ENCODE assay signal across 25 mouse cellular contexts in genomic region chr15:83494572-83494920, GRCm38 (mm10). TPM values are rescaled to one million over a fixed set of nuclear protein-coding genes. Genes with fewer than 3 reads are reported as not detected.
DNase-seq lines count a peak whose midpoint lies in the region; ATAC-seq and TF ChIP-seq lines count a peak whose summit lies in the region.
"Had no signal": no experiment of that assay in that cellular context is flagged by ENCODE, and none has a peak within 500 bp of the region (broad histone marks: within the 10 kb centered on the region; RNA-seq: fewer than 3 reads in every experiment).

No protein-coding gene starts in this region.

- no peaks in the 10 kb centered on the region for H3K79me3 ChIP-seq in C2C12 (ENCODE audit: low read depth)

- peaks cover 10% of the 10 kb centered on the region; the same call in 1 of the 2 replicates for H3K4me1 ChIP-seq in liver, embryonic 11.5 days (replicated peaks; ENCODE audit: control insufficient read depth, insufficient read depth, low read length)
- 0 out of 2 replicates have a peak, but pooled peaks cover 5% of the 10 kb centered on the region for H3K4me1 ChIP-seq in liver, postnatal 0 days (ENCODE audit: insufficient read depth)
- peaks cover 19 to 40% of the 10 kb centered on the region in 2 experiments for H3K4me1 ChIP-seq in MEL (ENCODE audit: control insufficient read depth in 1 of 2, insufficient read depth in 2 of 2, low read length in 2 of 2)
- H3K4me1 ChIP-seq: embryonic facial prominence, embryonic 13.5 days; embryonic facial prominence, embryonic 15.5 days; forebrain, embryonic 10.5 days; forebrain, embryonic 12.5 days; forebrain, embryonic 15.5 days had no signal

- no peak for TF ChIP-seq EP300 in liver, postnatal 0 days (IDR thresholded peaks at IDR 0.05; ENCODE audit: low read depth)
- TF ChIP-seq EP300 in MEL (IDR thresholded peaks at IDR 0.05; ENCODE audit: low read depth in 1 of 2, low read length in 2 of 2): no peak

- no peak for TF ChIP-seq POLR2A in MEL (IDR thresholded peaks at IDR 0.05; ENCODE audit: control insufficient read depth in 1 of 2, insufficient read depth in 1 of 2, low read depth in 1 of 2, low read length in 2 of 2, poor library complexity in 1 of 2)

- 74% methylated on average over 6 of the region's 6 CpGs for WGBS in liver, embryonic 11.5 days
- WGBS in liver, postnatal 0 days (ENCODE audit: insufficient replicate concordance): 83% methylated on average over 6 of the region's 6 CpGs

- no peaks in the 10 kb centered on the region for H3K27me3 ChIP-seq in liver, embryonic 11.5 days (replicated peaks; ENCODE audit: control insufficient read depth, insufficient read depth, low read length)
- H3K27me3 ChIP-seq in liver, postnatal 0 days (ENCODE audit: insufficient read depth, low read length): no peaks in the 10 kb centered on the region
- H3K27me3 ChIP-seq in C2C12 (ENCODE audit: control insufficient read depth, insufficient read depth, insufficient read length): no peaks in the 10 kb centered on the region
- no peaks in the 10 kb centered on the region for H3K27me3 ChIP-seq in MEL (ENCODE audit: control insufficient read depth in 1 of 2, insufficient read depth in 2 of 2, low read length in 2 of 2)
- H3K27me3 ChIP-seq: CH12.LX; embryonic facial prominence, embryonic 13.5 days; embryonic facial prominence, embryonic 15.5 days; forebrain, embryonic 12.5 days; forebrain, embryonic 15.5 days had no signal

- H3ac ChIP-seq in C2C12 (ENCODE audit: control insufficient read depth, insufficient read length, low read depth): no peak overlapping the region

- intact Hi-C loops in left cerebral cortex, postnatal 10 days (cut with DNase I): no loop called here

- no peak for ATAC-seq in liver, embryonic 11.5 days (replicated peaks; ENCODE audit: low FRiP score)
- ATAC-seq in liver, postnatal 0 days: no peak
- ATAC-seq: CD4-positive, CD25-positive, alpha-beta regulatory T cell, adult 4 months; forebrain, embryonic 15.5 days; forebrain, postnatal 0 days had no signal

- TF ChIP-seq CTCF in liver, postnatal 0 days (IDR thresholded peaks at IDR 0.05; ENCODE audit: low read depth): no peak
- no peak for TF ChIP-seq CTCF in C2C12 (IDR thresholded peaks at IDR 0.05; ENCODE audit: control insufficient read depth, insufficient read depth, insufficient read length)
- no peak for TF ChIP-seq CTCF in MEL (IDR thresholded peaks at IDR 0.05 in 2 of 3, conservative IDR thresholded peaks at IDR 0.05 in 1 of 3; ENCODE audit: control insufficient read depth in 1 of 3, insufficient read depth in 1 of 3, low read depth in 2 of 3, low read length in 3 of 3, poor library complexity in 1 of 3, severe bottlenecking in 1 of 3)

- TF ChIP-seq RAD21 in MEL (IDR thresholded peaks at IDR 0.05; ENCODE audit: low read depth, low read length): no peak

- no peaks in the 10 kb centered on the region; the same call in 1 of the 2 replicates for H3K36me3 ChIP-seq in liver, embryonic 11.5 days (ENCODE audit: control insufficient read depth, insufficient read depth, low read length)
- H3K36me3 ChIP-seq in liver, postnatal 0 days (replicated peaks; ENCODE audit: insufficient read depth, low read length): no peaks in the 10 kb centered on the region
- H3K36me3 ChIP-seq in C2C12 (ENCODE audit: control insufficient read depth, insufficient read depth) (peaks cover 73% of the 10 kb centered on the region), MEL (ENCODE audit: control insufficient read depth in 1 of 2, insufficient read depth in 2 of 2, low read length in 2 of 2) (peaks cover 0 to 25% of the 10 kb centered on the region in 2 experiments; a peak in 2 of 4 replicates)

- no peak overlapping the region for H3K4me3 ChIP-seq in liver, embryonic 11.5 days (ENCODE audit: low read depth, low read length)
- no peak overlapping the region for H3K4me3 ChIP-seq in liver, postnatal 0 days (ENCODE audit: low read depth, low read length)
- no peak overlapping the region for H3K4me3 ChIP-seq in C2C12 (ENCODE audit: insufficient read depth, poor library complexity, severe bottlenecking)
- no peak overlapping the region for H3K4me3 ChIP-seq in MEL (ENCODE audit: control insufficient read depth in 1 of 2, insufficient read depth in 1 of 2, low read depth in 2 of 2, low read length in 2 of 2)
- H3K4me3 ChIP-seq: embryonic facial prominence, embryonic 13.5 days; embryonic facial prominence, embryonic 15.5 days; erythroblast, embryonic 14.5 days; forebrain, embryonic 10.5 days; forebrain, embryonic 12.5 days; forebrain, embryonic 15.5 days had no signal

- no peak overlapping the region for H3K4me2 ChIP-seq in liver, embryonic 11.5 days
- no peak overlapping the region for H3K4me2 ChIP-seq in liver, postnatal 0 days (ENCODE audit: low read depth, low read length)
- H3K4me2 ChIP-seq: embryonic facial prominence, embryonic 13.5 days; embryonic facial prominence, embryonic 15.5 days; forebrain, embryonic 12.5 days; forebrain, embryonic 15.5 days had no signal

- DNase-seq in liver, embryonic 11.5 days (ENCODE audit: low spot score): no peak
- DNase-seq in liver, postnatal 0 days: no peak
- no peak for DNase-seq in MEL (ENCODE audit: low read depth, low spot score)
- DNase-seq in left cerebral cortex, postnatal 10 days (ENCODE audit: extremely low spot score in 1 of 2, low spot score in 2 of 2): no peak
- no peak for DNase-seq in ovary, adult 18-20 months (ENCODE audit: low spot score)
- DNase-seq: adrenal gland, postnatal 10 days; cerebellum, adult 11 months; cerebellum, adult 18-20 months; cerebellum, adult 8-10 months; cerebellum, adult 9-11 months; cerebellum, postnatal 14 days; cerebellum, postnatal 36 days; embryo, embryonic 11 days; forebrain, postnatal 0 days had no signal

- H3K79me2 ChIP-seq in C2C12 (ENCODE audit: control insufficient read depth, insufficient read depth) (no peaks in the 10 kb centered on the region), MEL (ENCODE audit: control insufficient read depth, insufficient read depth, low read length, poor library complexity) (no peaks in the 10 kb centered on the region)

- 0 out of 2 replicates have a peak overlapping the region, but pooled peaks have one; percentile 5 for H3K27ac ChIP-seq in liver, embryonic 11.5 days (ENCODE audit: low read depth, low read length)
- no peak overlapping the region for H3K27ac ChIP-seq in liver, postnatal 0 days (ENCODE audit: low read depth)
- peak overlapping the region; percentile 45 for H3K27ac ChIP-seq in MEL (ENCODE audit: control insufficient read depth, low read depth, low read length)
- H3K27ac ChIP-seq: embryonic facial prominence, embryonic 13.5 days; embryonic facial prominence, embryonic 15.5 days; forebrain, embryonic 10.5 days; forebrain, embryonic 12.5 days; forebrain, embryonic 15.5 days had no signal

- H3K9me3 ChIP-seq in liver, embryonic 11.5 days (ENCODE audit: control insufficient read depth, low read length): no peaks in the 10 kb centered on the region
- no peaks in the 10 kb centered on the region for H3K9me3 ChIP-seq in liver, postnatal 0 days (ENCODE audit: low read length)
- no peaks in the 10 kb centered on the region for H3K9me3 ChIP-seq in MEL (replicated peaks; ENCODE audit: insufficient read depth, low read length)
- H3K9me3 ChIP-seq: embryonic facial prominence, embryonic 13.5 days; embryonic facial prominence, embryonic 15.5 days; forebrain, embryonic 10.5 days; forebrain, embryonic 12.5 days; forebrain, embryonic 15.5 days; G1E had no signal

- H3K9ac ChIP-seq in liver, embryonic 11.5 days (ENCODE audit: low read depth, low read length): no peak overlapping the region
- no peak overlapping the region for H3K9ac ChIP-seq in liver, postnatal 0 days (replicated peaks)
- peak overlapping the region; percentile 2; the same call in 1 of the 2 replicates for H3K9ac ChIP-seq in MEL (ENCODE audit: control insufficient read depth, low read depth, low read length, poor library complexity, severe bottlenecking)
- H3K9ac ChIP-seq: embryonic facial prominence, embryonic 13.5 days; embryonic facial prominence, embryonic 15.5 days; forebrain, embryonic 12.5 days; forebrain, embryonic 15.5 days; forebrain, postnatal 0 days had no signal

TF ChIP-seq in C2C12, 6 proteins besides CTCF, POLR2A, EP300 and RAD21 (continues in another document):
- TF ChIP-seq USF1 (IDR thresholded peaks at IDR 0.05; ENCODE audit: low read depth) (no peak), FOSL1 (IDR thresholded peaks at IDR 0.05; ENCODE audit: insufficient read depth, low read length, poor library complexity, severe bottlenecking) (peak; percentile 35), CEBPB (IDR thresholded peaks at IDR 0.05; ENCODE audit: low read depth) (no peak)

TF ChIP-seq in MEL, 35 proteins besides CTCF, POLR2A, EP300 and RAD21 (continues in another document):
- TF ChIP-seq MXI1 (IDR thresholded peaks at IDR 0.05; ENCODE audit: low read depth, low read length) (0 out of 2 replicates have a peak, but pooled peaks have one; percentile 20), BHLHE40 (IDR thresholded peaks at IDR 0.05; ENCODE audit: borderline replicate concordance, low read depth, low read length) (no peak), NELFE (IDR thresholded peaks at IDR 0.05; ENCODE audit: low read depth, low read length) (no peak)

RNA-seq across cellular contexts. Expression of gene Ttll1, which starts 16.1 kb away (rescaled TPM):
- 12.6 and 14.5 TPM in 2 replicates for polyA plus RNA-seq in liver, embryonic 11.5 days (2014; fragmentation: Nextera tagmentation; extraction: Ambion mirVana)
- polyA plus RNA-seq in liver, postnatal 0 days (2015; fragmentation: Nextera tagmentation; extraction: Ambion mirVana): 2.7 and 3.2 TPM in 2 replicates
- 28.5 TPM for polyA plus RNA-seq in C2C12 (2012; fragmentation: generic; extraction: Trizol)
- 3.4 and 4.4 TPM in 2 replicates for total RNA-seq in MEL (2012; rRNA removed)
- 10 to 100 TPM in 1 of 2 experiments, not detected in 1; 14.1 TPM for polyA plus RNA-seq in MEL (2012; ENCODE audit: insufficient read depth in 1 of 2, insufficient read length in 2 of 2, low read depth in 1 of 2, low replicate concordance in 2 of 2, missing spikeins in 1 of 2)
- total RNA-seq in left cerebral cortex, postnatal 10 days (2021): 10 to 100 TPM; 57.7 to 61.2 TPM

RNA-seq across cellular contexts. Expression of gene Pacsin2, which starts 30.1 kb away (rescaled TPM):
- 82.9 and 89.3 TPM in 2 replicates for polyA plus RNA-seq in liver, embryonic 11.5 days (2014; fragmentation: Nextera tagmentation; extraction: Ambion mirVana)
- 20.6 and 24.3 TPM in 2 replicates for polyA plus RNA-seq in liver, postnatal 0 days (2015; fragmentation: Nextera tagmentation; extraction: Ambion mirVana)
- polyA plus RNA-seq in C2C12 (2012; fragmentation: generic; extraction: Trizol): 101 TPM
- 58.7 and 64.7 TPM in 2 replicates for total RNA-seq in MEL (2012; rRNA removed)
- 100 to 1,000 TPM; 103 to 425 TPM for polyA plus RNA-seq in MEL (2012; ENCODE audit: insufficient read depth in 1 of 2, insufficient read length in 2 of 2, low read depth in 1 of 2, low replicate concordance in 2 of 2, missing spikeins in 1 of 2)
- 10 to 100 TPM; 47.5 to 48.6 TPM for total RNA-seq in left cerebral cortex, postnatal 10 days (2021)

RNA-seq across cellular contexts. Expression of gene Bik, which starts 32.1 kb away (rescaled TPM):
- polyA plus RNA-seq in liver, embryonic 11.5 days (2014; fragmentation: Nextera tagmentation; extraction: Ambion mirVana): 4.0 and 5.6 TPM in 2 replicates
- 6.2 and 6.4 TPM in 2 replicates for polyA plus RNA-seq in liver, postnatal 0 days (2015; fragmentation: Nextera tagmentation; extraction: Ambion mirVana)
- 0.91 TPM for polyA plus RNA-seq in C2C12 (2012; fragmentation: generic; extraction: Trizol)
- 5.1 and 7.6 TPM in 2 replicates for total RNA-seq in MEL (2012; rRNA removed)
- polyA plus RNA-seq in MEL (2012; ENCODE audit: insufficient read depth in 1 of 2, insufficient read length in 2 of 2, low read depth in 1 of 2, low replicate concordance in 2 of 2, missing spikeins in 1 of 2): 10 to 100 TPM in 1 of 2 experiments, not detected in 1; 10.2 TPM
- not detected for total RNA-seq in left cerebral cortex, postnatal 10 days (2021)
- total RNA-seq: CH12.LX; common myeloid progenitor, adult 5-6 weeks; forebrain, postnatal 0 days; G1E had no signal
- polyA plus RNA-seq: erythroblast, embryonic 14.5 days; G1E had no signal
